Mouse (Mus musculus) mouse embryonic stem cell (cell line): ENCODE measurements around the gene Mxra8.

Experiments
- in situ Hi-C, 2 experiments: fragments of 300-500 bp; cut with MboI; formaldehyde crosslinking; loops; 1 replicate in 1 of 2; 3 replicates in 1 of 2; pipeline ENCODE4 v1.14.3; 2019 to 2020; ENCODE audit warnings: low sequenced_read_pairs in 2 of 2, low pct_unique_long_range_greater_than_20kb in 1 of 2, mixed read lengths in 1 of 2; ENCODE audit not compliant: unreplicated experiment in 1 of 2

The Mxra8 gene

GRCm38 (mm10) chr4:155839483-155839910 is at the start of gene Mxra8:
Gene Mxra8, plus strand, starts transcription at chr4:155839680.
- in situ Hi-C loops, result no loop called here

DNA sequence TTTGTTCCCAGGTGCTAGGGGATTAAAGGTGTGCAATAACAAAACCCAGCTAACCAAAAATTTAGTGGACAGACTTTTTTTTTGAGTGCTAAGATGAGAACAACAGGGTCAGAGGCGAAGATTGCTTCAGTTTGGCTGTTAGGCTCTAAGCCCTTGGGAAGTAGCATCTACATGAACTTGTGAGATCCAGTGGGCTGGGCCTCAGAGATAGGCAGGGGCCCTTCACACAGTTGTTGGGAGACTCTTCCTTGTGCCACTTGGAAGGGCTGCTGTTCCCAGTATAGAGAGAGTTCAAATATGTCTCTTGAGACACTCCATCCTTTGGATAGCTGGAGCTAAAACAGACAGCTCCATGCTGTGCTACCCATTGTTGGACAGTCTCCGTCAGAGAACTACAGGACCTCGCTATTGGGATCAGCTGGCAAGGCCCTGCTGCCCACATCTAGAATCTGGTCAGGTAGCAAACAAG is 49.4 kb upstream of the Mxra8 start, which contains the start of gene Ankrd65:
Gene Ankrd65 (plus strand): TSS at position 419 of the 469 bp plus-strand sequence.
- in situ Hi-C loops, result no loop called here

GRCm38 (mm10) chr4:155790650-155791161 is 48.8 kb upstream of the Mxra8 start:
- in situ Hi-C loops, result no loop called here

DNA sequence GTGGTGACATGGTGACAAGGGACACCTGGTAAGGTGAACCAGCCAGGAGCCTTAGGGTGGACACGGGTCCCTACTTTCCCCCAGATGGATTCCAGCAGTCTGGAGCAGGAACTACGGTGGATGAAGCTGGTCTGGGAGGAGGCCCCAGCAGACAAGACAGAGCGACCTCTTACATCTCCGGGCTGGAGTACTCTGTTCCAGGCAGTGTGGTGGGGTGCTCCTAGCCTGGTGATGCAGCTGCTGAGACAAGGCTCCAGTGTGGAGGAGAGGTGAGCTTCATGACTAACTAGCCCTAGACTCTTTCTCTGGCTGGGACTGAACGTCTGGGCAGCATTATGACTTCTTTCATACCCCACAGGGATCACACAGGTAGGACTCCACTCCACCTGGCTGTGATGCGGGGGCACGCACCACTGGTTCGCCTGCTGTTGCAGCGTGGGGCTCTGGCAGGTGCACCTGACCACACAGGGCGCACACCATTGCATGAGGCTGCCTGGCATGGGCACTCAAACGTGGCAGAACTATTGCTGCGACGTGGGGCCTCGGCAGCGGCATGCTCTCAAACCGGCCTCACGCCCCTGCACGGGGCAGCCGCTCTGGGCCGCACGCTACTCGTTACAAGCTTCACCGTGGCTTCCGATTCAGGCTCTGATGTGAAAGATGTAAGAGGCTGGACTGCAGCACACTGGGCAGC is 48.1 kb upstream of the Mxra8 start:
- in situ Hi-C loops, result no loop called here

GRCm38 (mm10) chr4:155793730-155794129 is 45.8 kb upstream of the Mxra8 start:
- in situ Hi-C loops, result no loop called here

GRCm38 (mm10) chr4:155802075-155802474 is 37.4 kb upstream of the Mxra8 start:
- in situ Hi-C loops, result no loop called here

DNA sequence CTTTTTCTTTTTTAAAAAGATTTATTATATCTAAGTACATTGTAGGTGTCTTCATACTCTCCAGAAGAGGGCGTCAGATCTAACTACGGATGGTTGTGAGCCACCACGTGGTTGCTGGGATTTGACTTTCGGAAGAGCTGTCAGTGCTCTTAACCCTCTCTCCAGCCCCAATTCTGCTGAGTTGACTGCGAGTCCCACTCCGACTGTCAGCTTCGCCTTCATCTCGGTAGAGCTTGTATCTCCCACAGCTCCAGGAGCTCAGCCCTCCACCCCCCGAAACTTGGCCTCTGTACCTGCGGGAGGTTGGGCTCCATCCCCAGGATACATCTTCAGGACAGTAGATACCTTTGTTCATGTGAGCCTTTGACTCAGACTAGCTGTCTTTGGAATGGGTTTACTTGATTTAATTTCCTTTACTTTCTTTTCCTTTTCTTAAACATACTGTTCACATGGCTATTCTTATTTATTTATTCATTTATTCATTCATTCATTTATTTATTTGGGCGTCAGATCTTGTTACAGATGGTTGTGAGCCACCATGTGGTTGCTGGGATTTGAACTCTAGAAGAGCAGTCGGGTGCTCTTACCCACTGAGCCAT is 36.6 kb upstream of the Mxra8 start, which contains the start of gene Mrpl20:
Gene Mrpl20 (plus strand): TSS at position 138 of the 599 bp plus-strand sequence.
- in situ Hi-C loops, result no loop called here

- in situ Hi-C loops, result no loop called here
Observed at GRCm38 (mm10) chr4:155803340-155804041, 36.0 kb upstream of the Mxra8 start.

DNA sequence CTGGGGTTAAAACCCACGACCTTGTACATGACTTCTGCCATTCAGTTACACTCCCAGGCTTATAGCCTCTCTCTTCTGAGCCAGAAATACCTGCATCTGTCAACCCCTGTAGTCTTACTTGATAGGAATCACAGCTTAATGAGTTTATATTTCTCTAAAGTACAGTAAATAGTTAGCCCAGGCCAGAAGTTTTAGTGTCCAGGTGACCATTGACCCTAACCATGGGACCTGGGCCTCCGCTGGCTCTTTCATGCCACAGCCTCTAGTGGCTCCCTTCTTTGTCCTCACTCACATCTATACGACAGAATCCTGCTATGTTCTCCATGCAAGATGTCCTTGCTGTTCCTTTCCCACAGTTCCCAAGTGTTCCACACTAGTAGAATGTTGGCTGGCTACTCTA is 31.6 kb upstream of the Mxra8 start:
- in situ Hi-C loops, result no loop called here

- in situ Hi-C loops, result no loop called here
Observed at GRCm38 (mm10) chr4:155811929-155812664, 27.4 kb upstream of the Mxra8 start, which contains the start of gene Ccnl2. Gene Ccnl2, plus strand, starts transcription at chr4:155812489.

GRCm38 (mm10) chr4:155812665-155813181 is 26.8 kb upstream of the Mxra8 start:
- in situ Hi-C loops, result no loop called here

GRCm38 (mm10) chr4:155817533-155817932 is 21.9 kb upstream of the Mxra8 start:
- in situ Hi-C loops, result no loop called here

DNA sequence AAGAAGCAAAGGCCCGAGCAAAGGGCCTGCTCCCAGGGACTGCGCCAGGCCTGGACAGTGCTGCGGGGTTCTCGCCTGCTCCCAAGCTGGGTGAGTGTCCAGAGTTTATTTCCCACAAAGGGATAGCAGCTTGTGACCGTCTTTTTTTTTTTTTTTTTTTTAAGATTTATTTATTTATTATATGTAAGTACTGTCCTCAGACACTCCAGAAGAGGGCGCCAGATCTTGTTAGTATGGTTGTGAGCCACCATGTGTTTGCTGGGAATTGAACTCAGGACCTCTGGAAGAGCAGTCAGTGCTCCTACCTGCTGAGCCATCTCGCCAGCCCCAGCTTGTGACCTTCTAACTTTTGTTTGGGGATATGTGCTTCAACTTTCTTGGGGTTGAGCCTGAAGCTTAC is 18.5 kb upstream of the Mxra8 start:
- in situ Hi-C loops, result no loop called here

- in situ Hi-C loops, result no loop called here
Observed at GRCm38 (mm10) chr4:155823443-155823842, 16.0 kb upstream of the Mxra8 start.

DNA sequence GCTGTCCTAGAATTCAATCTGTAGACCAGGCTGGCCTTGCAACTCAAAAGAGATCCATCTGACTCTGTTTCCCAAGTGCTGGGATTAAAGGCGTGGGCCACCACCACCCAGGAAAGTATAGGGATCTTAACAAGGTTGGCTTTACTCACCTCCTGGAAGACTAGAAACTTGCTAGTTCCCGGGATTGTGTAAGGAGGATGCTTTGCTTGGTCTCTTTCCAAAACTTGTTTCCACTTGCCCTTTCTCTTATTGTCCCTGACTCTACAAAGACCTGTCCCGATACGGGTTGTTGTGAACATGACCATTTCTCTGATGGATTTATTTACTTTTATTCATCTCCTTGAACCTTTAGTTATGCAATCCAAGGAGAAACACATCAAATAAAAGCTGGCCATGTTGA is 9.6 kb upstream of the Mxra8 start:
- in situ Hi-C loops, result no loop called here

DNA sequence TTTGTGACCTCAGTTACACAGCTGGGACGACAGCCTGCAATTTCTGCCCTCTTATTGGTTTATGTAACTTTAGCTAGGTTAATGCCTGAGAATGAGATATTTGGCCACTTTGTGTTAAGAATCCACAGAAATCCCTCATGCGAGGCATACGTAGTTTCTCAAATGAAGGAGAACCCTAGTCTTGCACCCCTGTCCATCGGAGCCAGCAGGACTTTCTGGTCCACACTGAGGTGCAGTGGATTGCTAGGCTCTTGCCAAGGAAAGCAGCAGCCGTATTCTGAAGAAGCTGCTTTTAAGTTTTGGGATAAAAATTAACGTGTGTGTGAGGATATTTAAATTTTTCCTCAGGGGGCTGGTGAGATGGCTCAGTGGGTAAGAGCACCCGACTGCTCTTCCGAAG is 8.9 kb upstream of the Mxra8 start:
- in situ Hi-C loops, result no loop called here

DNA sequence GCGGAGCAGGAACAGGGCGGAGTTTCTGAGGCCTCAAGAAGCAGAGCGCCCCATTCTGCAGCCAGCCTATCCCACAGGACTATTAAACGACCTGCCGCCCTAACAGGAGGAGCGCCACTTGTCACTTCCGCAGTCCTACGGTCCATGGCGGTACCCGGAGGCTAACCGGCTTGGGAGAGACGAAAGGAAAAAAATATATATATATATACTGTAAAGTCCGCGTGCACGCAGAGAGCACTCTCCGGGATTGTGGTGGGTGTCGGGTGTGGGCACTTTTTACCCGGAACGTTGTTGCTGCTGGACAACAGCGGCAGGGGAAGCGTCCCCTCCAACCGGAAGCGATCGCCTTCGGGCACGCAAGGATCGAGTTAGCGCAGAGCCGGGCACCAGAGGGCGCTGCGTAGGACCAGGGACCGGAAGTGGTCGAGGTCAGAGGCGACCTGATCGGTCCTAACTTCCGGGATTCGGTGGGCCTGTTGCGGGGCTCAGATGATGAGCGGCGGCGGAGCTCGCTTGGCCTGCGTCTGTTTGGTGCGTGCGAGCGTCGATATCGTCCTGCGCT is 8.2 kb upstream of the Mxra8 start, which contains the start of gene Aurkaip1:
Gene Aurkaip1 (plus strand): TSS at position 68 of the 562 bp plus-strand sequence.
- in situ Hi-C loops, result no loop called here

GRCm38 (mm10) chr4:155831831-155832230 is 7.6 kb upstream of the Mxra8 start:
- in situ Hi-C loops, result no loop called here
